Mouse (Mus musculus): ENCODE measurements around the gene M6pr. TPM values are rescaled to one million over a fixed set of nuclear protein-coding genes. Genes with fewer than 3 reads are reported as not detected.

M6pr gene
- polyA plus RNA-seq, 1 experiment, result 37.7 TPM

DNA sequence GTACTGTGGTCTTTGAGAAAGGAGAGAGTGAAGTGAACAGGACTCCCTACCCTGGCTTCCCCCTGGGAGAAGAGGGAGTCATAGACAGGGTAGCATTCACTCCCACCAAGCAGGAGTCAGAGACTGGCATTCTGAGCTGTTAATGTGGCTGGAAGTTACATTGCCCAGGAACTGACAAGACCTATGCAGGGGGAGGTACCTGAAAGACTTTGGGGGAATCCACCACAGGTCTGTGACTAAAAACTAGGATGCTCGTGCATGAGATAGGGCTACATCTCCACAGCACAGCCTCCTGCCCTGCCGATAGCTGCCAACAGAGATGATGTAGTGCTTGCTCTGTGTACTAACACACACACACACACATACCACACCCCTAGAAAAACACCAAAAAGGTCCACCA, 25.1 kb upstream of the M6pr start:
- Histone ChIP-seq H3K27ac (ENCODE audit: control insufficient read depth, insufficient read depth, low read depth, low read length, poor library complexity) (no peak overlapping the region), H3K4me3 (replicated peaks; ENCODE audit: control insufficient read depth, low read depth, low read length) (no peak overlapping the region), H3K4me1 (ENCODE audit: control insufficient read depth, insufficient read depth, low read length) (no peaks in the 10 kb centered on the region)
- 84% methylated on average over 2 of the region's 2 CpGs for WGBS
- TF ChIP-seq CTCF (IDR thresholded peaks at IDR 0.05; ENCODE audit: control insufficient read depth, insufficient read depth, low read length) (no peak), POLR2A (IDR thresholded peaks at IDR 0.05; ENCODE audit: borderline replicate concordance, control insufficient read depth, low read depth, low read length) (no peak)

DNA sequence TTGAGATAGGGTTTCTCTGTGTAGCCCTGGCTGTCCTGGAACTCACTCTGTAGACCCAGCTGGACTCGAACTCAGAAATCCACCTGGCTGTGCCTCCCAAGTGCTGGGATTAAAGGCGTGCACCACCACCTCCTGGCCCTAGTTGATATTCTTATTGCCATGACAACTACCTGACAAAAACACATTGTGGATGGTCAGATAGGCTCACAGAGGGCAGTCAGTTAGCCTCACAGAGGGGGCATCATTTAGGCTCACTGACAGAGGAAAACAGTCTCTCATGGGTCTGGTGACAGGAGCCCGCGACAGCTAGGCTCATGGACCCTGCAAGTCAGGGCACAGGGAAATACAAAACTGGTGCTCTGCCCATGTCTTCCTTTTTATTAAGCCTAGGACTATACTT, 24.2 kb upstream of the M6pr start:
- WGBS, result 67% methylated on average over 4 of the region's 4 CpGs
- Histone ChIP-seq H3K4me1 (ENCODE audit: control insufficient read depth, insufficient read depth, low read length) (no peaks in the 10 kb centered on the region), H3K27ac (ENCODE audit: control insufficient read depth, insufficient read depth, low read depth, low read length, poor library complexity) (no peak overlapping the region), H3K4me3 (replicated peaks; ENCODE audit: control insufficient read depth, low read depth, low read length) (no peak overlapping the region)
- TF ChIP-seq CTCF (IDR thresholded peaks at IDR 0.05; ENCODE audit: control insufficient read depth, insufficient read depth, low read length), result no peak
- no peak for TF ChIP-seq POLR2A (IDR thresholded peaks at IDR 0.05; ENCODE audit: borderline replicate concordance, control insufficient read depth, low read depth, low read length)

DNA sequence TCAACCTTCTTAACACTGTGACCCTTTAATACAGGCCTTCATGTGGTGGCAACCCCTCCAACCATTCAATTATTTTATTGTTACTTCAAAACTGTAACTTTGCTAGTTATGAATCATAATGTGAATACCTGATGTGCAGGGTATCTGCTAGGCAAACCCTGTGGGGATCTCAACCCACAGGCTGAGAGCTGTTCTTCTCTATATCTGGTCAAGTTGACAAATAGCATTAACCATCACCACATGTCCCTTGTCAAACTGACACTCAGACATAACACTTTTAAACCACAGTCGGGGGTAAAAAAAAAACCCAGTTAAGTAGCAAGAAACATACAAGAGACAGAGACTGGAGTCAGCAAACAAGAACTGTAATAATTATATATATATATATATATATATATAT, 23.7 kb upstream of the M6pr start:
- H3K4me3 ChIP-seq (replicated peaks; ENCODE audit: control insufficient read depth, low read depth, low read length), result no peak overlapping the region
- H3K4me1 ChIP-seq (ENCODE audit: control insufficient read depth, insufficient read depth, low read length), result no peaks in the 10 kb centered on the region
- 56% methylated on average over 1 of the region's 1 CpGs for WGBS
- TF ChIP-seq CTCF (IDR thresholded peaks at IDR 0.05; ENCODE audit: control insufficient read depth, insufficient read depth, low read length) (no peak), POLR2A (IDR thresholded peaks at IDR 0.05; ENCODE audit: borderline replicate concordance, control insufficient read depth, low read depth, low read length) (no peak)
- H3K27ac ChIP-seq (ENCODE audit: control insufficient read depth, insufficient read depth, low read depth, low read length, poor library complexity), result no peak overlapping the region

DNA sequence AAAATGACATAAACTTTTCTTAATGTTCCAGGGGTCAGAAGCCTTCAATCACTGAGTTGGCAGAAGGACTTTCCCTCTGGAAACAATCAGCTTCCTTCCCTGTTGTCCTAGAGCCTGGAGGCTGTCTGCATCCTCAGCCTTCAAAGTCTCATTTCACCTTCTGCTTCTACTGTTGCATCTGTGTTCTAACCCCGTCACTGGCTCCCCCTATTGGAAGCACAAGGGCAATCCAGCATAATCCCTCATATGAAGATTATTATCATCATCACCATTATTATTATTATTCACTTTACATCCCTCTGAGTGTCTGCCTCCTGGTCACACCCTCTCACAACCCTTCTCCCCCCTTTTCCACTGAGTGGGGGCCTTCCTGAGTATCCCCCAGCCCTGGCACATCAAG, 20.3 kb upstream of the M6pr start:
- H3K27ac ChIP-seq (ENCODE audit: control insufficient read depth, insufficient read depth, low read depth, low read length, poor library complexity), result no peak overlapping the region
- TF ChIP-seq CTCF (IDR thresholded peaks at IDR 0.05; ENCODE audit: control insufficient read depth, insufficient read depth, low read length) (no peak), POLR2A (IDR thresholded peaks at IDR 0.05; ENCODE audit: borderline replicate concordance, control insufficient read depth, low read depth, low read length) (no peak)
- WGBS, result 38% methylated on average over 1 of the region's 1 CpGs
- H3K4me3 ChIP-seq (replicated peaks; ENCODE audit: control insufficient read depth, low read depth, low read length), result no peak overlapping the region
- H3K4me1 ChIP-seq (ENCODE audit: control insufficient read depth, insufficient read depth, low read length), result no peaks in the 10 kb centered on the region

DNA sequence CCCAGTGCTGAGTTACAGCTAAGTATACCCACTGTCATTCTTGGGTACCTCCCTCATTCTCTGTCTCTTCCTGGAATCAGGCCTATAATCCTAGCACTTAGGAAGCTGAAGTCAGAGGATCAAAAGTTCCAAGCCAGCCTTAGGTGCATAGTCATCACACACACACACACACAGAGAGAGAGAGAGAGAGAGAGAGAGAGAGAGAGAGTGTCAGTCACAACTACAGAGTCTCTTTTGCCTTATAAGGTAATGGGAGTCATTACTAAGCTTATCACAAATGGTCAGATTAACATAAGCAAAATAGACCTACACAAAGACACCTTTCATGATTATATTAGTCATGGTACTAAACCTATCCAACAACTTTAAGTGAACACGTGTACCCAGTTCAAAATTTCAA, 19.2 kb upstream of the M6pr start:
- no peak overlapping the region for H3K4me3 ChIP-seq (replicated peaks; ENCODE audit: control insufficient read depth, low read depth, low read length)
- H3K27ac ChIP-seq (ENCODE audit: control insufficient read depth, insufficient read depth, low read depth, low read length, poor library complexity), result no peak overlapping the region
- H3K4me1 ChIP-seq (ENCODE audit: control insufficient read depth, insufficient read depth, low read length), result no peaks in the 10 kb centered on the region
- TF ChIP-seq POLR2A (IDR thresholded peaks at IDR 0.05; ENCODE audit: borderline replicate concordance, control insufficient read depth, low read depth, low read length) (no peak), CTCF (IDR thresholded peaks at IDR 0.05; ENCODE audit: control insufficient read depth, insufficient read depth, low read length) (no peak)
- WGBS, result 79% methylated on average over 1 of the region's 1 CpGs

DNA sequence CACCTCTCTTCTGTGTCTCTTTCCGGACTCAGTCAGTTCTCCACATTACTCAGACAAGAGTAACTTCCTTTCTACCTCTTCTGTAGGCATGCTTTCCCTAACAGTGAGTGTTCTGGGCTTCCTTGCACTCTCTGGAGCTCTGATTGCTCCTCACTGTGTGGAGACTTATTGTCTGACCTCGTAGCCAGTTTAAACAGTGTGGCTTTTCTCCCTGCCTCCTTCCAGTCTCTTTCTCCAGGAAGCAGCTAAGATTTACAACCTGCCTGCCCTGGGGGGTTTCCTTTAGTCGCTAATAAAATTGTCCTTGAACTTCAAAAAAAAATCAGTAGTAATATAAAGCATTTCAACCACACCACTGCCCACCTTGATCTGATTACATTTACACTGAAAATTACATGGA, 18.3 kb upstream of the M6pr start:
- H3K4me3 ChIP-seq (replicated peaks; ENCODE audit: control insufficient read depth, low read depth, low read length), result no peak overlapping the region
- no peaks in the 10 kb centered on the region for H3K4me1 ChIP-seq (ENCODE audit: control insufficient read depth, insufficient read depth, low read length)
- H3K27ac ChIP-seq (ENCODE audit: control insufficient read depth, insufficient read depth, low read depth, low read length, poor library complexity), result no peak overlapping the region
- 21% methylated on average over 3 of the region's 3 CpGs for WGBS
- TF ChIP-seq CTCF (IDR thresholded peaks at IDR 0.05; ENCODE audit: control insufficient read depth, insufficient read depth, low read length), result no peak
- no peak for TF ChIP-seq POLR2A (IDR thresholded peaks at IDR 0.05; ENCODE audit: borderline replicate concordance, control insufficient read depth, low read depth, low read length)

DNA sequence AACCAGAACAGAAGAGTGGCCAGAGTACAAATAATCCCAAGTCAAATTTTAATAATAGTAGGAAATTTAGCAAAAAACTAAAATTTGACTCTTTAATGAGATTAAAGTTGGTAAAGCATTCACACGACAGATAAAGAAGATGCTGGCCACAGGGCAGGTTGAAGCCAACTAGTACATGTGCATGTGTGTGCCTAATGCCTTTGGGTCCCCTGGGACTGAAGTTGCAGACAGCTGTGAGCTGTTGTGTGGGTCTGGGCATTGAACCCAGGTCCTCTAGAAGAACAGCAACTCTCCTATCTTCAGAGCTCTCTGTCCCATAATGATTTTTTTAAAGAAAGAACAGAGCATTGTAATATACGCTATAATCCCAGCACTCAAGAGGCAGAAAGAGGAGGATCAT, 17.3 kb upstream of the M6pr start:
- H3K4me3 ChIP-seq (replicated peaks; ENCODE audit: control insufficient read depth, low read depth, low read length), result no peak overlapping the region
- 71% methylated on average over 2 of the region's 2 CpGs for WGBS
- H3K4me1 ChIP-seq (ENCODE audit: control insufficient read depth, insufficient read depth, low read length), result no peaks in the 10 kb centered on the region
- no peak overlapping the region for H3K27ac ChIP-seq (ENCODE audit: control insufficient read depth, insufficient read depth, low read depth, low read length, poor library complexity)
- TF ChIP-seq POLR2A (IDR thresholded peaks at IDR 0.05; ENCODE audit: borderline replicate concordance, control insufficient read depth, low read depth, low read length), result no peak
- no peak for TF ChIP-seq CTCF (IDR thresholded peaks at IDR 0.05; ENCODE audit: control insufficient read depth, insufficient read depth, low read length)

DNA sequence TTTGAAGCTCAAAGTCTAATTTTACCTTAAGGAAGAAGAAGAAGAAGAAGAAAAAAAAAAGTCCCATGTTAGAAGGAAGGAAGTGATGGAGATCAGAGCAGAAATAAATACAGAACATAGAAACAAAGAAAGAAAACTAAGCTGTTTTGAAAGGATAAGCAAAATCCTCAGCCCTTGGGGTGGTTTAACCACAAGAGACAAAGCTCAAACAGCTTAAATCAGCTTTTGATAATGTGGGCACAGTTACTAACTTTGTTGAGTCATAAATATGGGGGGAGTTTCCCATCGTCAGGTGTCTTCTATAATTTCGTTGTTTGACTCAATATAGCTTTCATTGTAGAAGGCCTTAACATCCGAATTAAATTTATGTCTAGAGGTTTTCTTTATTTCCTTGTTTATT, 16.8 kb upstream of the M6pr start:
- 13% methylated on average over 3 of the region's 3 CpGs for WGBS
- H3K4me3 ChIP-seq (replicated peaks; ENCODE audit: control insufficient read depth, low read depth, low read length), result no peak overlapping the region
- TF ChIP-seq CTCF (IDR thresholded peaks at IDR 0.05; ENCODE audit: control insufficient read depth, insufficient read depth, low read length) (no peak), POLR2A (IDR thresholded peaks at IDR 0.05; ENCODE audit: borderline replicate concordance, control insufficient read depth, low read depth, low read length) (no peak)
- no peaks in the 10 kb centered on the region for H3K4me1 ChIP-seq (ENCODE audit: control insufficient read depth, insufficient read depth, low read length)
- no peak overlapping the region for H3K27ac ChIP-seq (ENCODE audit: control insufficient read depth, insufficient read depth, low read depth, low read length, poor library complexity)

DNA sequence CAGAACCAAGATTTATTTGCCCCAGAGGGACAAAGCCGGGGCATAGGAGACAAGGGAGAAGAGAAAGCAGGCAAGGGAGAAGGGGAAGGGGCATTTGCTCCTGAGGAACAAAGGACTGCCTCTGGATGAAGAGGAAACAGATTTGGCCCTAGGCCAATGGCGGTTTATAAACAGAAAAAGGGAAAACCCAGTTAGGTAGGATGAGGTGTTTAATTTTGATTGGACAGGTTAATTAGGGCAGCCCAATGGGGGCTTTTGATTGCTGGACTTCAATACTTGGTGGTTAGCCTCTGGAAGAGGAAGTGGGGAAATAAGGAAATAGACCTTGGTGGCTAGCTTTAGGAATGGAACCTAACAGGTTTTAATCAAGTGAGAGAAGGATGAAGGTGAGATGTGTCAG, 16.3 kb upstream of the M6pr start:
- H3K4me3 ChIP-seq (replicated peaks; ENCODE audit: control insufficient read depth, low read depth, low read length), result no peak overlapping the region
- 28% methylated on average over 2 of the region's 2 CpGs for WGBS
- TF ChIP-seq POLR2A (IDR thresholded peaks at IDR 0.05; ENCODE audit: borderline replicate concordance, control insufficient read depth, low read depth, low read length) (no peak), CTCF (IDR thresholded peaks at IDR 0.05; ENCODE audit: control insufficient read depth, insufficient read depth, low read length) (no peak)
- no peak overlapping the region for H3K27ac ChIP-seq (ENCODE audit: control insufficient read depth, insufficient read depth, low read depth, low read length, poor library complexity)
- H3K4me1 ChIP-seq (ENCODE audit: control insufficient read depth, insufficient read depth, low read length), result no peaks in the 10 kb centered on the region

Data from bone marrow, adult 2 months (tissue).